Mouse (Mus musculus) liver, adult 2 months (tissue): ENCODE measurements at regions not wholly inside any gene's neighbourhood (a gene's known extent, or its start where the extent isn't known, plus 50 kb on each side); places are given as distances from the start of the nearest gene placed in this dataset.

Source experiments
- CTCF ChIP-seq: fragments of 200-500 bp; IDR thresholded peaks from 2 replicates; pipeline ENCODE4 v1.5.1; 2011; ENCODE audit warnings: low read depth, low read length, control low read depth
- POLR2A ChIP-seq: fragments of 200-500 bp; IDR thresholded peaks from 2 replicates; pipeline ENCODE4 v1.6.1; 2011; ENCODE audit warnings: low read length, control low read depth; ENCODE audit not compliant: insufficient read depth; ENCODE audit errors: extremely low read depth

DNA sequence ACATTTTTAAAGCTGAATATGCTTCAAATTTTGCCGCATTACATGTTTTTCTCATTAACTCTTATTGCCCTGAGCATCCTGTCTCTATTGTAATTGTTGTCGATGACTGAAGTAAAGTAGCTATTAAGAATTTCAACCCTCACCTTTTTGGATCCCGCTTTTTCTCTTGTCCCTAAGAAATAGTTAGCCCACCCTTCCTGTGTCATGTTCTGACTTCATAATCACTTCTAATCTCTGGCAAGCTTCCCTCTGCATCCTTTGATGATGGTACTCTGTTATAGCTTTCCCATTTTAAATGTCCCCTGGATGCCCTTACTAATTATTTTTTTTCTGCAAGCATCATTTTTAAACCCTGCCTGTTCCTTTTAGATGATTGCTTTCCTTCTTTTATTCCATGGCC is 191.3 kb downstream of the Cxxc4 start:
- TF ChIP-seq POLR2A (no peak), CTCF (no peak)
